Mouse (Mus musculus) lung, postnatal 0 days (tissue): Measurements from ENCODE around the gene Ubash3b.

Source experiments
- CTCF ChIP-seq: IDR thresholded peaks from 2 replicates; pipeline ENCODE4 v1.5.1; 2016; ENCODE audit warnings: antibody characterized with exemption, mild to moderate bottlenecking
- EP300 ChIP-seq: IDR thresholded peaks from 2 replicates; pipeline ENCODE4 v1.6.1; 2016; ENCODE audit warnings: antibody characterized with exemption, mild to moderate bottlenecking, control low read depth

DNA sequence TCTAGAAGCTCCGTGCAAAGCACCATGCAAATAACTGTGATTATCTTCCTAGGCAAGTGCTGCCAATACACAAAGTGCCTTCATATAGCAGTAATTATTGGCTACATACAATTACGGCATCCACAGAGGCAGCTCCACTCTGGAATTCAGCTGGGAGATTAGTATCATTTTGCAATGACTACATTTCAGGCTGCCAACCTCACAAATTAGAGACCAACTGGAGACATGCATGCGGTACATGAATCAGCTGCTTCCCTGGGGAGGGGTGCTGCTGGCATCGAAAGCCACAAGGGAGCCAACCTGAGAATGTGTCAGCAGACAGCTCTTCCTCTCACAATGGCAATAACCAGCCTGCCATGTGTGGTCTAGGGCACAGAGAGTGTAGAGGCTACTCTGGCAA, 83.3 kb downstream of the Ubash3b start:
- TF ChIP-seq EP300: no peak
- TF ChIP-seq CTCF: no peak
